Mouse (Mus musculus) heart, adult 2 months (tissue): ENCODE measurements at regions not wholly inside any gene's neighbourhood (a gene's known extent, or its start where the extent isn't known, plus 50 kb on each side); places are given as distances from the start of the nearest gene placed in this dataset.

ENCODE experiments used
- CTCF ChIP-seq: fragments of 200-600 bp; IDR thresholded peaks from 2 replicates; pipeline ENCODE4 v1.8.1; 2022; ENCODE audit warnings: antibody characterized with exemption, mild to moderate bottlenecking, moderate library complexity
- EP300 ChIP-seq: fragments of 200-500 bp; IDR thresholded peaks from 2 replicates; pipeline ENCODE4 v1.6.1; 2011; ENCODE audit warnings: low read depth, low read length, control low read depth; ENCODE audit not compliant: insufficient read depth
- POLR2A ChIP-seq: fragments of 200-500 bp; IDR thresholded peaks from 2 replicates; pipeline ENCODE4 v1.6.1; 2011; ENCODE audit warnings: mild to moderate bottlenecking, low read depth, low read length, control low read depth; ENCODE audit not compliant: insufficient read depth

- TF ChIP-seq CTCF = no peak
- TF ChIP-seq POLR2A = no peak
- TF ChIP-seq EP300 = no peak
Measured at GRCm38 (mm10) chr1:149256866-149257265, 704.2 kb downstream of the Pla2g4a start.
